Comparison of ENCODE assay signal across 8 mouse cellular contexts in the genomic region with DNA sequence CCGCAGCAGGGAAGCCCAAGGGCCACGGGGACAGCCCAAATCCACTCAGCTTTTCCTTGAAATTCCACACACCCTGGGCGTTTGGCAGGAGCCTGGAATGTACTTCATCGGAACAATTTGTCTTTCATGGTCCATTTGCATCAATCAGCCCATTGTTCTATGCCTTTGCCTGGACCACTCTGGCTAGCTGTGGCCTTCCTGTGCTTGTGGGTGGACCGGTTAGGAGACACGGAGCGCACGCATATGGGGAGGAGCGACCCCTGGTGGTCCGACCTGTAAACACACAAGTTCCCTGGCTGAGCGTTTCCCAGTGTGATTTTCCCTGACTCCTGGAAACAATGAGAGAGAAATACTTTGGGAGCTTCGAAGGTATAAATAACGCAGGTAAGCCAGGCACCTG. TPM values are rescaled to one million over a fixed set of nuclear protein-coding genes. Genes with fewer than 3 reads are reported as not detected.
DNase-seq lines count a peak whose midpoint lies in the region; ATAC-seq and TF ChIP-seq lines count a peak whose summit lies in the region.

No protein-coding gene starts in this region.

- H3K9me3 ChIP-seq in CH12.LX (replicated peaks; ENCODE audit: low read length): no peaks in the 10 kb centered on the region
- H3K9me3 ChIP-seq in liver, postnatal 0 days (ENCODE audit: low read length): no peaks in the 10 kb centered on the region

- H3K4me1 ChIP-seq in CH12.LX (ENCODE audit: control insufficient read depth in 1 of 2, insufficient read depth in 2 of 2): peaks cover 0 to 4% of the 10 kb centered on the region in 2 experiments; a peak in 3 of 4 replicates
- H3K4me1 ChIP-seq in liver, postnatal 0 days (ENCODE audit: insufficient read depth): peaks cover 6% of the 10 kb centered on the region

- DNase-seq in CH12.LX (ENCODE audit: extremely low read depth): no peak
- DNase-seq in brain, embryonic 14.5 days (ENCODE audit: low read depth): peak; percentile 84
- DNase-seq in fibroblast of lung, adult 2 months (ENCODE audit: low read depth): peak; percentile 74
- peak; percentile 85 to 90 for DNase-seq in heart, postnatal 10 days
- DNase-seq in kidney, postnatal 25 days: peak; percentile 75 to 82
- DNase-seq in liver, postnatal 0 days: peak; percentile 77
- DNase-seq in ovary, adult 18-20 months (ENCODE audit: low spot score): peak; percentile 34
- DNase-seq in thymus, postnatal 36 days: peak; percentile 51 to 63

- H3K9ac ChIP-seq in CH12.LX (ENCODE audit: insufficient read depth, low read depth): no peak overlapping the region
- H3K9ac ChIP-seq in liver, postnatal 0 days (replicated peaks): no peak overlapping the region

- H3K79me2 ChIP-seq in CH12.LX (replicated peaks; ENCODE audit: control insufficient read depth, extremely low read depth, insufficient read depth, poor library complexity, severe bottlenecking): no peaks in the 10 kb centered on the region

- 15% methylated on average over 13 of the region's 13 CpGs for WGBS in liver, postnatal 0 days (ENCODE audit: insufficient replicate concordance)

- no peak for ATAC-seq in liver, postnatal 0 days

- H3K27ac ChIP-seq in CH12.LX (ENCODE audit: insufficient read depth, low read depth): no peak overlapping the region
- no peak overlapping the region for H3K27ac ChIP-seq in liver, postnatal 0 days (ENCODE audit: low read depth)

- TF ChIP-seq RAD21 in CH12.LX (IDR thresholded peaks at IDR 0.05; ENCODE audit: low read depth, low read length): peak; percentile 89

- no peak for TF ChIP-seq EP300 in CH12.LX (IDR thresholded peaks at IDR 0.05; ENCODE audit: low read length)
- TF ChIP-seq EP300 in liver, postnatal 0 days (IDR thresholded peaks at IDR 0.05; ENCODE audit: low read depth): no peak

- no peak for TF ChIP-seq POLR2A in CH12.LX (IDR thresholded peaks at IDR 0.05; ENCODE audit: low read depth, low read length)
- TF ChIP-seq POLR2A in brain, embryonic 14.5 days (IDR thresholded peaks at IDR 0.05; ENCODE audit: borderline replicate concordance, extremely low read depth, insufficient read depth, insufficient read length, poor library complexity, severe bottlenecking): no peak

- no peak overlapping the region for H3K4me3 ChIP-seq in CH12.LX (replicated peaks in 1 of 3; ENCODE audit: low read depth in 2 of 3, low read length in 2 of 3, poor library complexity in 1 of 3)
- no peak overlapping the region for H3K4me3 ChIP-seq in liver, postnatal 0 days (ENCODE audit: low read depth, low read length)

- in situ Hi-C loops in CH12.LX (cut with MboI; ENCODE audit: low pct_ligation_motif_present, low pct_unique_long_range_greater_than_20kb, low sequenced_read_pairs): loop anchor here (5.0 kb wide), 1 partner anchor 59 kb away; the partner anchor contains the start of gene Csrp1

- peak; percentile 65 to 97 for TF ChIP-seq CTCF in CH12.LX (conservative IDR thresholded peaks at IDR 0.05 in 1 of 2, IDR thresholded peaks at IDR 0.05 in 1 of 2; ENCODE audit: low read depth in 2 of 2, low read length in 2 of 2)
- peak; percentile 96 for TF ChIP-seq CTCF in brain, embryonic 14.5 days (IDR thresholded peaks at IDR 0.05; ENCODE audit: borderline replicate concordance, extremely low read depth, insufficient read depth, insufficient read length)
- peak; percentile 92 for TF ChIP-seq CTCF in liver, postnatal 0 days (IDR thresholded peaks at IDR 0.05; ENCODE audit: low read depth)

- dilution Hi-C loops in CH12.LX (cut with MboI; ENCODE audit: extremely low pct_ligation_motif_present, extremely low pct_unique_long_range_greater_than_20kb, low sequenced_read_pairs): no loop called here

- no peaks in the 10 kb centered on the region for H3K27me3 ChIP-seq in CH12.LX (replicated peaks)
- 0 out of 2 replicates have a peak, but pooled peaks cover 6% of the 10 kb centered on the region for H3K27me3 ChIP-seq in liver, postnatal 0 days (ENCODE audit: insufficient read depth, low read length)

- H3K4me2 ChIP-seq in CH12.LX (ENCODE audit: insufficient read depth, low read depth, poor library complexity, severe bottlenecking): no peak overlapping the region
- no peak overlapping the region for H3K4me2 ChIP-seq in liver, postnatal 0 days (ENCODE audit: low read depth, low read length)

- H3K36me3 ChIP-seq in CH12.LX (replicated peaks in 1 of 2; ENCODE audit: control insufficient read depth in 1 of 2, insufficient read depth in 1 of 2, low read length in 1 of 2): no peaks in the 10 kb centered on the region
- no peaks in the 10 kb centered on the region for H3K36me3 ChIP-seq in liver, postnatal 0 days (replicated peaks; ENCODE audit: insufficient read depth, low read length)

- intact Hi-C loops in heart, postnatal 10 days (cut with DNase I): loop anchor here (1.0 to 2.0 kb wide), 3 partner anchors 14 to 62 kb away; partner anchors contain the start of gene Phlda3

TF ChIP-seq in CH12.LX, 34 proteins besides CTCF, POLR2A, EP300 and RAD21:
- TF ChIP-seq TBP (conservative IDR thresholded peaks at IDR 0.05; ENCODE audit: low read depth, low read length) (no peak), SMC3 (IDR thresholded peaks at IDR 0.05; ENCODE audit: low read depth, low read length) (peak; percentile 98), ZC3H11A (IDR thresholded peaks at IDR 0.05; ENCODE audit: low read depth, low read length) (peak; percentile 77)

RNA-seq across cellular contexts. Expression of gene Tnni1, which starts 2.0 kb away (rescaled TPM):
- total RNA-seq in CH12.LX (2012; rRNA removed) (1.5 and 1.6 TPM in 2 replicates), CH12.LX (2014; rRNA removed) (5.5 and 6.9 TPM in 2 replicates)
- polyA plus RNA-seq in CH12.LX (2012; ENCODE audit: insufficient read length, low read depth): 3.5 and 4.2 TPM in 2 replicates
- polyA plus RNA-seq in brain, embryonic 14.5 days (2012; rRNA removed): 2.6 and 3.1 TPM in 2 replicates
- total RNA-seq in heart, postnatal 10 days (2021): 100 to 1,000 TPM; 610 to 792 TPM
- 1.2 and 4.7 TPM in 2 replicates for polyA plus RNA-seq in liver, postnatal 0 days (2015; fragmentation: Nextera tagmentation; extraction: Ambion mirVana)

RNA-seq across cellular contexts. Expression of gene Phlda3, which starts 15.3 kb away (rescaled TPM):
- total RNA-seq in CH12.LX (2012; rRNA removed) (76.8 and 98.1 TPM in 2 replicates), CH12.LX (2014; rRNA removed) (45.6 and 49.5 TPM in 2 replicates)
- polyA plus RNA-seq in CH12.LX (2012; ENCODE audit: insufficient read length, low read depth): 34.9 and 37.5 TPM in 2 replicates
- polyA plus RNA-seq in brain, embryonic 14.5 days (2012; rRNA removed): 18.6 and 20.1 TPM in 2 replicates
- 10 to 100 TPM; 35.4 to 36.7 TPM for total RNA-seq in heart, postnatal 10 days (2021)
- 4.0 and 4.9 TPM in 2 replicates for polyA plus RNA-seq in liver, postnatal 0 days (2015; fragmentation: Nextera tagmentation; extraction: Ambion mirVana)

RNA-seq across cellular contexts. Expression of gene Lad1, which starts 37.2 kb away (rescaled TPM):
- total RNA-seq in CH12.LX (2012; rRNA removed) (0.13 TPM in 1 of 2 replicates, not detected in the other), CH12.LX (2014; rRNA removed) (0.24 TPM in 1 of 2 replicates, not detected in the other)
- 0.17 and 0.25 TPM in 2 replicates for polyA plus RNA-seq in CH12.LX (2012; ENCODE audit: insufficient read length, low read depth)
- polyA plus RNA-seq in brain, embryonic 14.5 days (2012; rRNA removed): 0.81 and 0.93 TPM in 2 replicates
- total RNA-seq in heart, postnatal 10 days (2021): 10 to 100 TPM in 1 of 2 experiments, 1 to 10 TPM in 1; 9.4 to 10.8 TPM
- polyA plus RNA-seq in liver, postnatal 0 days (2015; fragmentation: Nextera tagmentation; extraction: Ambion mirVana): 0.42 and 0.77 TPM in 2 replicates

RNA-seq across cellular contexts. Expression of gene Tnnt2, which starts 54.9 kb away (rescaled TPM):
- total RNA-seq in CH12.LX (2012; rRNA removed): 5.5 and 8.6 TPM in 2 replicates
- 3.6 and 5.0 TPM in 2 replicates for total RNA-seq in CH12.LX (2014; rRNA removed)
- polyA plus RNA-seq in CH12.LX (2012; ENCODE audit: insufficient read length, low read depth): 31.1 and 32.5 TPM in 2 replicates
- polyA plus RNA-seq in brain, embryonic 14.5 days (2012; rRNA removed): 0.71 and 1.0 TPM in 2 replicates
- 1,000 to 10,000 TPM; 7,447 to 7,490 TPM for total RNA-seq in heart, postnatal 10 days (2021)
- polyA plus RNA-seq in liver, postnatal 0 days (2015; fragmentation: Nextera tagmentation; extraction: Ambion mirVana): 3.2 and 3.6 TPM in 2 replicates
